Mouse (Mus musculus) 416B (cell line): ENCODE measurements around the gene Gm17490.
"Not testable (repeated sequence)": the region's sequence is repeated elsewhere in the genome, so short reads cannot be mapped to it uniquely, and the experiment has no call there.

Experiments
- DNase-seq: peaks from one replicate; pipeline ENCODE4 v3.0.0; 2011; ENCODE audit warnings: low read depth

Gene Gm17490

GRCm38 (mm10) chr2:11623726-11624125 is 2.3 kb downstream of the Gm17490 start:
- DNase-seq: no peak

- no peak for DNase-seq
Observed at GRCm38 (mm10) chr2:11623173-11623572, 2.9 kb downstream of the Gm17490 start.

GRCm38 (mm10) chr2:11619598-11619997 is 6.5 kb downstream of the Gm17490 start:
- no peak for DNase-seq

DNA sequence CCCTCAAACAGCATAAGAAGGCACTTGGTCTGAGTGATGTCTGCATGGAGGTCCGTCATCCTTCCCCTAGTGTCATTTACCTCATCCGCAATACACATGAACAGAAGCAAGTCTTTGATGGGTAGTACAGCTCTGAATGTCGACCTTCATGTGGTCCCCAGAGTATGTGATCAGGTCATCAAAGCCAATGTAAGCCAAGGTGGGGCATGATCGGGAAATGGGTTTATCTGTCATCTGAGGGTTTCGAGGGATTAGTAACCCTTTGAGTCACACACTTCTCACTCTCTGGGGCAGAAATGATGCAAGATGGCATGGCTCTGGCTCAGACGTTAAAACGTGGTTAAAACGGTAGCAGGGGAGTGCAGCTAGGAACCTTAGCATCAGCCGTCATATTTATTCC is 9.2 kb downstream of the Gm17490 start:
- DNase-seq: peak; percentile 53

DNA sequence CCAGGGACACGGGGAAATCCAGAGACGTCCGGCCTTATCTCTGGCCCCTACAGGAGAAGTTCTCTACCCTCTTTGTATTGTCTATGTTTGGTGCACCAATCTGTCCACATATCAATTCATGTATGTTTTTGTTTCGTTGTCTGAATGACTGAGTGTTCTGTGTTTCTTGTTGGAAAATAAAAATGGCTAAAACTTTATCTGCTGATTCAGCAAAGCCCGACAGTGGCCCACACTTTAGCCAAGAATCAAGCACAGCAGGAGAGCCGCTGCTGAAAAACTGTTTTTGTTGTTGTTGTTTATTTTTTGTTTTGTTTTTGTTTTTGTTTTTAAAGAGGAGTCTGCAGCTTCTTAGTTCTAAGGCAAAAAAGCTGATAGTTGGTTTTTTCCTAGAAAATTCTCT is 13.1 kb downstream of the Gm17490 start:
- not testable (repeated sequence) for DNase-seq

DNA sequence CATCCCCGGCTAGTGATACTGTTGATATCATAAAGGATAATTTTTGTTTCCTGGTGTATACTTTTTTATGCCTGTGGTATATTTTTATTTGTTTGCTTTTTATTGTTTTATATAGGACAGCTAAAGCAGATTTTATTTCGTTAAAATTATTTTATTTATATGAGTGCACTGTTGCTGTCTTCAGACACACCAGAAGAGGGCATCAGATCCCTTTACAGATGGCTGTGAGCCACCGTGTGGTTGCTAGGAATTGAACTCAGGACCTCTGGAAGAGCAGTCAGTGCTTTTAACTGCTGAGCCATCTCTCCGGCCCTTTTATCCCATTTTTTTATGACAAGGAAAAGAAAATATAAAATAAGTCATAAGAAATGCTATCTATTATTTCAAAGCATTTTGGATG is 19.3 kb downstream of the Gm17490 start:
- not testable (repeated sequence) for DNase-seq

- DNase-seq: no peak
Observed at GRCm38 (mm10) chr2:11604911-11605310, 21.2 kb downstream of the Gm17490 start.

GRCm38 (mm10) chr2:11604053-11604452 is 22.0 kb downstream of the Gm17490 start, which contains the start of gene Rbm17:
TSS of gene Rbm17 (minus strand) at chr2:11604153.
- DNase-seq: no peak

DNA sequence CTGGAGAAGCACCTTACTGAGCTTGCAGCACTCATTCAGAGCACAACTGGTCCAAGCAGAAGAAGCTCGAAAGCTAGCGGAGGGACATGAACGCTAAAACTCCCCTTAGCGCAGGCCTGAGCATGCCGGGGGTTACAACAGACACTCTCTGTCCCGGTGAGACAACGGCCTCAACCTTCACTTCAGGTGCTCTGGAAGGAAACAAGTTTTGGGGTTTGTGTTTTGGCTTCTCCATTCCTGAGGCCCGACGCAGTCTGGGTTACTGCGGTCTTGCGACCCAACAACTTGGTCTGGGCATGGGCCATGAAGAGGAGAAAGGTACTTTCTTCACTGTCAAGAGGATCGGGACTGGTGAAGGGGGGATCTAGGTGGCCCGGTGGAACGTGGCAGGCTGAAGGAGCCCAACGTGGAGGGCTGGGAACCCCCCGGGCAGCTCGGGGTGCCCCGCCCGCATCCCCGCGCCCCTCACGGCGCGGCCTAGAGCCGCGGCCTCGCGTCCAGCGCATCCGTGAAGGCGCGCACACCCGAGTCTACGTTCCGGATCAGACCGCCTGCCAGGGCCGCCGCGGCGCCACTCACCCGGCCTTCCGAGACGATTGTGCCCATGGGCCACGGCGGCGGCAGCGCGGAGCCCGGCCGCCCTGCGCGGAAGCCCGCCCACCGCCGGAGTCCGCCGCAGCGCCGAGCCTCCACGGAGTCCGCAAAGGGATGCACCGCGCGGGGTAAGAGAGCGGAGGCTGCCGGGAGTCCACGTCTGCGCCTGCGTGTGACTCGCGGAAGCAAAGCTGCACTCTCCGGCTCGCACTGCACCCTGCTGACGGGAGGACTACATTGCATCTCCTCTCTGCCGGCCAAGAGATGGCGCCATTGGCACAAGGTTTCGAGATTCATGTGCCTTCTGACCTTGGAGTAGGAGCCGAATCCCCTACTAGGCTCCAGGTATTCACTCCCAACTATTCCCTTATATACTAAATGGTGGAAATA is 23.3 kb downstream of the Gm17490 start:
- peak; percentile 94 for DNase-seq

DNA sequence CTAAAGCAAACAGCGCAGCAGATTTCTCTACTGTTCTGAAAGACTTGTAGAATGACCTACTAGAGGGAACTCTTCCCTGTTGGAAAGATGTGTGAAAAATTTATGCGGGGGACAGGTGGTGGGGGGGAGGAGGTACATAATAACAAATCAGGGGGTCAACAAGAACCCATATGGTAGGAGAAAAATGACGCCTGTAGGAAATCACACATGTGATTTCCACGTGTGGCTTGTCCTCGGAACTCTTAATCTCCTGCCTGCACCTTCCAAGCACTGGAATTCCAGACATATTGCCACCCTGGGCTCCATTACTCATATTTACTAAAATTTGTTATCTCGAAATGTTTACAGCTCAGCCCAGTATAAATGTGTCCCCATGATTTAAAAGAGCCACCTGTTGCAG is 24.3 kb downstream of the Gm17490 start:
- no peak for DNase-seq

DNA sequence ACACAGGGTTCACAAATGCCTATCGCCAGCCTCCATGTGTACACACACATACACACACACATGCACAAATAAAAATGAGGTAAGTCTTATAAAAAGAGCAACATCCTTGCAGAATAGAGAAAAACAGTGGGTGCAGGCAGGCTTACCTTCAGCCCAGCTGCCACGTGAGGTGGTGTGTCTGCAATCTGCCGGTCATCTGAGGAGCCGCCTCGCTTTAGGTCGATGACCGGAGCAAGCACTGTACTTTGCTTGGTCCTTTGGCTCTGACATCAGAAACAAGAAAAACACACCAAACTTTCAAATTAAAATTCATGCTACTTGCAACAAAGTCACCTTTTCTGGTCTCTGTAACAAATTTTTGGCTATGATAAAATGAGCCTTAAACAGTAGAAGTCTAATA is 28.2 kb downstream of the Gm17490 start:
- DNase-seq: no peak

GRCm38 (mm10) chr2:11596690-11597089 is 29.4 kb downstream of the Gm17490 start:
- DNase-seq: peak; percentile 98

DNA sequence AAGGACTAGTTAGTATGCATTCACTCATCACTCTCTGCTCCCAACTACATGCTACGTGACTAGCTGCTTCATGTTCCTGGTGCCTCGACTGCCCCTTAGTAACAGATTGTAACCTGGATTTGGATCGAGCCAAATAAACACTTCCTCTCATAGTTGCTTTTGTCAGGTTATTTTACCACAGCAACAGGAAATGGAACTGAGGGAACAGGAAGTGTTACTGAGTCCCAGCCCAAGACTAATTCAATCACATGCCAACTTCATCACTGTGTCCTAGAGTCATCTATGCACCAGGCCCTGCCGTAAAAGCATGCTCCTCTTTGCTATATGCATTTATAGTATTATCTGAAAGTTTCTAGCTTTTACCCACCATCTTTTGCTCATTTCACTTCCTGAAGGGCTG is 38.1 kb downstream of the Gm17490 start:
- no peak for DNase-seq

DNA sequence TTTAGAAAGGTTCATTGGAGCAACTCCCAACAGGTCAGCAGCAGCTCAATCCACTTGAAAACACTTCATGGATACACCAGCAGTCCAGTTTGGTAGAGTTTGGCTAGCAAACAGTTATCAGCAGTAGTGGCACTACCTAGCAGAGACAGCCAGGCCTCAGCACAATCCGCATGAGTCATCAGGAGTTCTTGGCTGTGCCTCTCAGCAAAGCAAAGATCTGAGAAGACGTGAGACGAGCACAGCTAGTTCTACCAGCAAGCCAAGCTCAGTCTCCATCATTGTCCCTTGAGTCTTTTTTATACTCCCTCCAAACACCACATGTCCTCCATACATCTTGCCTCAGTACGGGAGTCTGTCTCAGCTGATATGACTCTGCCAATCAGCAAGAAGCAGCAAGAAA is 46.7 kb downstream of the Gm17490 start:
- DNase-seq: no peak

DNA sequence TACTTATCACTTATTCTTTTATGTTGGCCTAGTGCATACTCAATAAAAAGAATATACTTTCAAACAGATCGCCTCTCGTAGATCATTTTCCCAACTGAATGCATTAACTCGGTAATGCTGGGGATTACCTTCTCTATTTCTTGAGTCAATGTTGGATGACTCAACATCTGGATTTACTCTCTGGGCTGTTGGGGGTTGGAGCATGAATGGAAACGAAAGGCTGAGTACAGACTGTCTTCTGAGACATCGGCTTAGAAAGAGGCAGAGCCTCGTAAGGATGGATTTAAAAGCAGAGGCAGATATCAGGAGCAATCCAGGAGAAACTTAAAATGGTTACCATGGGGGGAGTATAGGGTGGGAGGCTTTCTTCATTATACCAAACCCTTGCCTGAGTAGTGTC is 47.9 kb downstream of the Gm17490 start:
- DNase-seq: no peak
